In the genomic region with DNA sequence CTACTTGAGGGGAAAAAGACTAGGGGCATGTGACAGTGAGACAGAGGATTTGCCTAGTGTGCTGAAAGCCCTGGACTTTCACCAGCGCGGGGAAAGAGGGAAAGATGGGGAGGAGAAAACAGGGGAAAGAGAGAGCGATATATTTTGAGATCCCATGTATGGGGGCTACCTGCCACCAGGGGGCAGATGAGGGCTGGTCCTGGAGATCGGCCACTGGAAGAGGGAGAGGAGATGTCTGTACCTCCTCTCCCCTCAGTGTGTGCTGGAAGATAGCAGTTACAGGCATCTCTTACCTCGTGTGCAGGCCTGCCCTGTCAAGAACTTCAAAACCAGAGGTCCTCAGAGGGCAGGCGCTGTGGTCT, we compare ENCODE assay signal across 8 mouse cellular contexts.
DNase-seq lines count a peak whose midpoint lies in the region; ATAC-seq and TF ChIP-seq lines count a peak whose summit lies in the region.

No protein-coding gene starts in this region.

- H3K4me1 ChIP-seq in forebrain, postnatal 0 days (ENCODE audit: insufficient read depth), result 0 out of 2 replicates have a peak, but pooled peaks cover 5% of the 10 kb centered on the region
- peaks cover 12% of the 10 kb centered on the region for H3K4me1 ChIP-seq in hindbrain, embryonic 12.5 days

- ATAC-seq in forebrain, postnatal 0 days, result peak; percentile 86
- peak; percentile 76 for ATAC-seq in hindbrain, embryonic 12.5 days (ENCODE audit: low FRiP score)
- ATAC-seq in megakaryocyte, adult 5-6 weeks (ENCODE audit: poor library complexity, severe bottlenecking), result peak; percentile 94

- DNase-seq in Muller cell, postnatal 12 days (ENCODE audit: inconsistent ontology term), result peak; percentile 80
- DNase-seq in cerebellum, adult 18-20 months, result peak; percentile 66 to 69
- peak; percentile 85 for DNase-seq in forebrain, postnatal 0 days
- DNase-seq in left cerebral cortex, adult 2 months (ENCODE audit: extremely low spot score in 1 of 2, low spot score in 2 of 2), result peak; percentile 58 to 68
- peak; percentile 61 for DNase-seq in right cerebral cortex, adult 18-20 months
- peak; percentile 69 for DNase-seq in urinary bladder, postnatal 25 days (ENCODE audit: low spot score)

- peak overlapping the region; percentile 43 for H3K9ac ChIP-seq in forebrain, postnatal 0 days
- H3K9ac ChIP-seq in hindbrain, embryonic 12.5 days, result peak overlapping the region; percentile 52

- H3K27ac ChIP-seq in forebrain, postnatal 0 days (ENCODE audit: low read depth, low read length), result no peak overlapping the region
- H3K27ac ChIP-seq in hindbrain, embryonic 12.5 days, result no peak overlapping the region
- H3K27ac ChIP-seq in left cerebral cortex, adult 2 months, result no peak overlapping the region

- 2% methylated on average over 6 of the region's 6 CpGs for WGBS in forebrain, postnatal 0 days
- 3% methylated on average over 6 of the region's 6 CpGs for WGBS in hindbrain, embryonic 12.5 days

- peak; percentile 89 for TF ChIP-seq CTCF in forebrain, postnatal 0 days (IDR thresholded peaks at IDR 0.05; ENCODE audit: low read depth)
- peak; percentile 79 for TF ChIP-seq CTCF in left cerebral cortex, adult 2 months (IDR thresholded peaks at IDR 0.05)

- no peaks in the 10 kb centered on the region for H3K27me3 ChIP-seq in forebrain, postnatal 0 days (ENCODE audit: insufficient read depth, low read length)
- no peaks in the 10 kb centered on the region for H3K27me3 ChIP-seq in hindbrain, embryonic 12.5 days

- no peaks in the 10 kb centered on the region for H3K36me3 ChIP-seq in forebrain, postnatal 0 days (ENCODE audit: insufficient read depth)
- H3K36me3 ChIP-seq in hindbrain, embryonic 12.5 days, result no peaks in the 10 kb centered on the region

- peak overlapping the region; percentile 49 for H3K4me2 ChIP-seq in forebrain, postnatal 0 days (ENCODE audit: low read depth)
- peak overlapping the region; percentile 54 for H3K4me2 ChIP-seq in hindbrain, embryonic 12.5 days (replicated peaks)

- intact Hi-C loops in left cerebral cortex, adult 2 months (cut with DNase I), result loop anchor here (2.0 to 5.0 kb wide), 2 partner anchors 245 to 466 kb away; no protein-coding TSS in a partner anchor

- H3K9me3 ChIP-seq in forebrain, postnatal 0 days (ENCODE audit: low read length), result no peaks in the 10 kb centered on the region
- 0 out of 2 replicates have a peak, but pooled peaks cover 6% of the 10 kb centered on the region for H3K9me3 ChIP-seq in hindbrain, embryonic 12.5 days (replicated peaks)

- peak overlapping the region; percentile 26 for H3K4me3 ChIP-seq in forebrain, postnatal 0 days (ENCODE audit: low read depth, low read length)
- peak overlapping the region; percentile 23 for H3K4me3 ChIP-seq in hindbrain, embryonic 12.5 days
- H3K4me3 ChIP-seq in left cerebral cortex, adult 2 months, result peak overlapping the region; percentile 33
